Mouse (Mus musculus): ENCODE results near the gene Rasgef1b.

DNA sequence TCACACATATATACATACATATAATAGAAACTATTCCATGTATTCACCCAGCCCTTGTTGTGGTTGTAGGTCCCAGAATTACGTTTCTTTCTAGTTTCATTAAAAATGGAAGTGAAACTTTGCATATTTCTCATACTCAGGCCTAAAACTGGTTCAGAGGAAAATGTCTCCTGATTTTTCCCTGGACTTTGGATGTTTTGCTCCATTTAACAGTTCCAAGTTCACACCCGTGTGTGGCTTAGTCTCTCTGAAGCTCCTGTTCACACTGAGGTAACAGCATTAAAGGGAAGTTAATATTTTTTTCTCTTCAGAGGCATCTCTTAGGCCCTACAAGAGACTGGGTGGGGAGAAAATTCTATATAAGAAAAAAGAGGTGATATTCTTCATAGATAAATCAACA is 459.7 kb downstream of the Rasgef1b start:
- no peak for TF ChIP-seq CTCF (IDR thresholded peaks at IDR 0.05; ENCODE audit: borderline replicate concordance, control insufficient read depth, extremely low read depth, insufficient read depth, low read length, poor library complexity)
- TF ChIP-seq POLR2A (IDR thresholded peaks at IDR 0.05; ENCODE audit: control insufficient read depth, extremely low read depth, insufficient read depth, low read length, poor library complexity) = no peak
